Mouse (Mus musculus) megakaryocyte, embryonic 14.5 days (primary cell): ENCODE results near the gene Itih5.

Source experiments
- FLI1 ChIP-seq: IDR thresholded peaks from 2 replicates; pipeline ENCODE4 v1.6.1; 2012; ENCODE audit warnings: low read length, inconsistent platforms, mixed read lengths
- GATA1 ChIP-seq: IDR thresholded peaks from 3 replicates; pipeline ENCODE4 v1.6.1; 2012; ENCODE audit warnings: mixed read lengths, low read length, inconsistent platforms, borderline replicate concordance

- no peak for TF ChIP-seq GATA1
- TF ChIP-seq FLI1, result no peak
Measured at GRCm38 (mm10) chr2:10147176-10147575, 6.2 kb upstream of the Itih5 start.
